Mouse (Mus musculus) adrenal gland, postnatal 25 days (tissue): Measurements from ENCODE around the gene Sap18b. TPM values are rescaled to one million over a fixed set of nuclear protein-coding genes. Genes with fewer than 3 reads are reported as not detected.
A peak's percentile ranks its signal among the peaks of the same experiment; 100 is the strongest.
"Not testable (repeated sequence)": the region's sequence is repeated elsewhere in the genome, so short reads cannot be mapped to it uniquely, and the experiment has no call there.

Experiments
- DNase-seq: peaks from one replicate; pipeline ENCODE4 v3.0.0; 2021; ENCODE audit warnings: mixed read lengths
- total RNA-seq: library from RNA; stranded (reverse); gene quantifications from 2 replicates; pipeline ENCODE4 v1.2.3, GENCODE M21; 2021

Gene Sap18b
- total RNA-seq, 1 experiment from 2014 or later, result 199 TPM

DNA sequence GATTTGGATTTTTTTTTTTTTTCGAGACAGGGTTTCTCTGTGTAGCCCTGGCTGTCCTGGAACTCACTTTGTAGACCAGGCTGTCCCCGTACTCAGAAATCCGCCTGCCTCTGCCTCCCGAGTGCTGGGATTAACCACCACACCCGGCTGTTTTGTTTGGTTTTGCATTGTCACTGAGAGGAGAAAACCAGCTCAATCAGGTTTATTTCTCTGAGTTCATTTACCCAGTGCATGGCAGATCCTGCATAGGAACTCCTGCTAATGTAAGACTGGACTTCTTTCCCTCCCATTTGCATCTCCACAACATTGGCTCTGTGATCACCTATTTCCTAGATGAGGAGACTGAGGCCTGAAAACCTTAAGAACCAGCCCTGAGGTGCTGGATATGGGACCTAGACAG is 3.0 kb upstream of the Sap18b start:
- DNase-seq, result no peak

DNA sequence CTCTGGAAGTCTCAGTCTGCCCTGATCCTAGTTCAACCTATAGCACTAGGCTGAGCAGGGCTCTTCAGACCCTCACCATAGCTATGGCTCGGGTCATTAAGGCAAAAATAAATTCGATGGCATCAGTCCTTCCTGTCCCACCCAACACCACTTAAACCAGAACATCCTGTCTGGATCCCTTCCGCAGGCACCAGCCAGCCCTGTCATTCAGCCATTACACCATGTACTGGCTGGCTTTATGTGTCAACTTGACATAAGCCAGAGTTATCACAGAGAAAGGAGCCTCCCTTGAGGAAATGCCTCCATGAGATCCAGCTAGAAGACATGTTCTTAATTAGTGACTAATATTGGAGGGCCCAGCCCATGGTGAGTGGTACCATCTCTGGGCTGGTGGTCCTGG is 2.4 kb upstream of the Sap18b start:
- no peak for DNase-seq

DNA sequence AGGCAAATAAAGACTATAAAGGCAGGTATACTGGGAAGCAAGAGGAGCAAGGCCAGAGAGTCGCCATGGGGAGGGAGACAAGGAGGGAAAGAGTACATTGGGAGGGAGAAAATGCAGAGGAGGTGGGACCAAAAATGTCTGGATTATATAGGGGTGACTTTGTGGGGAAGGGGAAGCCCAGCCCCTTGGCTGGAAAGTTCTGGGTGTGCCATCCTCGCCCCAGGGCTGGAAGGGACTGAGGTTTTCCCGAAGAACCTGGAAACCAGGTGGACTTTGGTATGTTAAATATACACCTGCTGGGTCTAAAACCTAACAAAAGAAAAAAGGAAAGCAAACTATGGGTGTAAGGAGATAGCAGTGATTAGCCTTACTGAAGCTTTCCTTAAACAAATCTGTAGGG is 5.0 kb downstream of the Sap18b start:
- DNase-seq, result no peak

DNA sequence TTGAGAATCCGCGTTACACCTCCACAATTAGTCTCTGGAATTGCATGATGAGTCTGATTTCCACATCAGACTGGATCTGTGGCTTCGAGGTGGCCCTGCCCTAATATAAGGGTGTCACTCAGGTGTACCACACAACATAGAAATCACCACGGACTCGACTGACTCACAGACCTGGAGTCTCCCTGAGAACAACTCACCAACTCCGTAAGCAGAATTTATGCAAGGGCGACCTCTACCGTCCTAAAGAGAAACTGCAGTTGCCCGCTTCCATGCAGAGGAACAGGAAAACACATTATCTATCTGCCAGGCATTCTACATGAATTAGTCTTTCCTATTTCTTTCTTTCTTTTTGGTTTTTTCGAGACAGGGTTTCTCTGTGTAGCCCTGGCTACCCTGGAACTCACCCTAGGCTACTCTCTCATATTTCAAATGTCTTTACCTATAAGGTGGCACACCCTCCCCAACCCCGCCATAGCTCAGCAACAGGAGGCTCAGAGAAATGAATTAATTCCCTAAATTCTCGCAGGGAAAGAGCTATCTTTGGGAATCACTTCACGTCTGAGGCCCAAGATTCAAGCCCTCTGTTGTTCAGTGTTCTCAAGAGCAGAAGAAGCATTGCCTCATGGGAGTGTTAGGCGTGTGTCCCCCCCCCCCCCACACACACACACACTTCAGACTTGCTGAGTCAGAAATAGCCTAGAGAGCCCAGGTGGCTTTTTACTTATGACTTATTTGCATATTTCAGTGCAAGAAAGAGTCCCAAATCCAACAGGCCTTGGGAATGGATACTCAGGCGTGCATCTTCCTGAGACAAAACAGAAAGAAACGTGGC is 7.7 kb downstream of the Sap18b start:
- peak; percentile 76 for DNase-seq

DNA sequence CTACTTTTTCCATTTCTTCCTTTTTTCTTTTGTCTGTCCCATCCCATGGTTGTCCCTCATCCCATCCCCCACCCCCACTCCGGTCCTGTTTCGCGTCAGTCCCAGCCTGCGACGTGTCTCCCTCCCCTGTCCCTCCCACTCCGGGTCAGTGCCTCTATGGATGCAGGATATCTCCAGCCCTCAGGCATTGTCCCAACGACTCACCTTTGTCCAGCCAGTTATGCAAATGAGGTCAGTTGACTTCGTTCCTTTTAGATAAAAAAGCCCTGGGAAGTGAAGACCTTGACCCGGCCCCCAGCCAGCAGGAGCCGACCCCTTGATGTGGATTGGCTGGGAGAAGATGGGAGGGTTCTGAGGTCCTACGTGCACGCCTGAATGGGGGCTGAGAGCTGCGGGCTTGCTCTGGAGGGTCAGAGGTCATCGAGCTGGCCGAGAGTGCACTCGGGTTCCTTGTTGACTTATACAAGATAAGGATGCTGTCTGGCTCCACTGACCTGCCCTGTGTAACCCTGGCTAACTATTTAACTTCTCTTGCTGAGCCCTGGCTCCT is 8.4 kb downstream of the Sap18b start:
- DNase-seq, result no peak

DNA sequence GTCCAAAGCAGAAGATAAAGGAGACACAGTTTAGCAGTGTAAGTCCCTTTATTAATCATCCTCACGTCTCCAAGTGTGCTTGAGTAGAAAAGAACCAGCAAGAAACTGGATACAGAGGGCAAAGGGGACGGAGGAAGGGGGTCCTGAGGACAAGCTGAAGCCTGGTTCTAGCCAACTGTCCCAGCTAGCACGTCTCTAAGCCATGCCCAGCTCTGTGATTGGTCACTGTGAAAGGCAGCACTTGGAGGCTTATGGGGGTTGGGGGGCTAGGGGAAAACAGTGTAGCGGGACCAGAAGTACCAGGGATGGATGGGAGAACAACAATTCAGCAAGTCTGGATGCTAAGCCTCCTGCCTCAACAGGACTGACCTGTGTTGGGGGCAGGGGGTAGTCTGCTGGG is 10.7 kb downstream of the Sap18b start:
- DNase-seq, result no peak

DNA sequence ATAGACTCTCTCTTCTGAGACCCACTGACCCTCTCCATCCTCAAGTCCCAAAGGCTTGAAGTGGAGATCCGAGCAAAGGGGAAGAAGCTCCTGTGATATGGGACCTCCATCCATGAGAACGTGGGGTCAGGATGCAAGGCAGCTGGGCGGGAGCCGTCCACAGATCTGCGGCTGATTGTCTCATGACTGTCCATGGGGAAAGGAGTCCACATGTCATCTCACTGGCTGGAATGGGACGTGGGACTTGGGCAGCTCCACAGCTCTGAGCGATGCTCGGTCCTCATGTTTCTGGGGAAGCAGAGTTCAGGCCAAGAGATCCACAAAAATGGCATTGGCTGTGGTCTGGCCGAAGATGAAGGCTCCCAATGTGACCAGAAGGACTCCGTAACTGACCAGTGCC is 12.1 kb downstream of the Sap18b start:
- no peak for DNase-seq

DNA sequence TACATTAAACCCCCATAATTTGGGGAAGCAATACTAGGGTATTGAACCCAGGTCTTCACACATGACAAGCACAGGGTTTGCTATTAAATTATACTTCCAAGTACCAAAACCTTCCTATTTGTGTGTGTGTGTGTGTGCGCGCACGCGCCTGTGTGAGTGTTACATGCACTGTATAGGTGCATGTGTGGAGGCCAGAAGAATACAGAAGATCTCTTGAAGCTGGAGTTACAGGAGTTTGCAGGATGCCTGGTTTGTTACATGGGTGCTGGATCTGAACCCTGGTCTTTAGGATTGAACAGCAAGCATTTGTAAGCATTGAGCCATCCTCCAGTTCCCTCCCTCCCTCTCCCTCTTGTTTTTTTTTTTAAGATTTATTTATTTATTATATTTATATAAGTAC is 14.1 kb downstream of the Sap18b start:
- no peak for DNase-seq

DNA sequence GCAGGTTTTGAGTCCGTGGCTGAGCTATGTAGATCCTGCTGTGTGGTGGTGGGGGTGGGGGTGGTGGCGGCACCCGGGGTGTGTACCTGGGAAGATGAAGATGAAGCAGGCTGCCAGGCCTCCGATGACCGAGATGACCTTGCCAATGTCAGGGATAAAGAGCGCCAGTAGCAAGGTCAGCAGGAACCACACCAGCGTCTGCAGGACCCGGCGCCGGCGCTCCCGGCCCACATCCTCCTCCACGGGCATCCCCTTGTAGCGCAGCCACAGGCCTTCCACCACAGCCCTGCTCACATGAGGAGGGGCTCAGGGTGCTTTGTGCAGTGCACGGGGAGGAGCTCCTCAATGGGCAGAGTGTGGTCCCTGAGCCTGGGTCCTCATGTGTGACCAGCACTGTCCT is 16.3 kb downstream of the Sap18b start:
- no peak for DNase-seq

DNA sequence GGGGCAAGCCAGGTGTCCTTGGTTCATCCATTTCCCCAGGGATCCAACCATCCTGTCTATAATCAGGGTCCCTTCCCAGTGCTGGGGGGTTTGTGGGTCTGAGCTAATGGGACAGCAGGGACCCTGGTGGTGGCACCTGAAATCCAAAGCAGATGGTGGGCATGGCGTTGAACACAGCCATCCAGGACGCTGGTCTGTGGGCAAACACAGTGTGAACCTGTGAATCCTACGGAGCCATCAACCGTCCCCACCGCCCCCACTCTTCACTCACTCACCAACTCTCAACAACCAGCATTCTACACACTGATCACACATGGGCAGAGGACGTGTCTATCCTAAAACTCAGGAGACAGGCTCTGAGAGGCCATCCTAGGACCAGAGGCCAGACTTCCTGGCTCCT is 18.8 kb downstream of the Sap18b start:
- no peak for DNase-seq

DNA sequence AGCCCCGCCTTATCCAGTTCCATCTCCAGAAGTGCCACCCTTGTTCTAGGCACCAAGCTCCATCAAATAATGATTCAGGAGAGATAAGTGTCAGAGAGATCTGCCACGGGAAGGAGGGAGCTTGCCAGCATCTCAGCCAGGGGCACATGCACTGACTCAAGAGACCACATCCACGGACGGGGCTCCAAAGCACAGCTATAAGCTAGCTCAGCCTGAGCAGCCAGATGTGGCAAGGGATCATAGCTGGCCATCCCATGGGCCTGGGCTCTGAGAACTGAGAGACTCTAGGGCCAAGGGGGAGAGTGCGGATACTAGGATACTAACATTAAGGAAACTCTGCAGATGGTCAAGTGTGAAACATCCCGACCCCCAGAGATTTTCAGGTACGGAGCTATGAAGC is 19.9 kb downstream of the Sap18b start:
- no peak for DNase-seq

DNA sequence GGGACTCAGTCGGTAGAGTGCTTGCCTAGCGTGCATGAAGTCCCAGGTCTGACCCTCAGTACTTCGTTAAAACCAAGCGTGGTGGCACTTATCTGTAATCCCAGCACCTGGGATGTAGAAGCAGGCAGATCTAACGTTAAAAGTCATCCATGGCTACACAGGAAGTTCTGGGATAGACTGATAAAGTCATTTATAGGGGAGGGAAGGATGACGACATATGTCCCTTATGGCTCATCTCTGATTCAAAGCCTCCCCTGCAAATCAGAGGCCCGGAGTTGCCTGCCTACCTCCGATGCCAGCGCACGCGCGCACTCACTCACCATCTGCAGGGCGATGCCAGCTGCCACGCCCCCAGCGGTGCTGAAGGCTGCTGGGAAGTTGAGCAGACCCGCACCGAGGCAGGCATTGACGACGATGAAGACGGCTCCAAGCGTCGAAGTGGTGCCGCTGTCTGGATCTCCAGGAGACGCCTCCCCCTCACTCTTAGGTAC is 23.0 kb downstream of the Sap18b start:
- DNase-seq, result no peak

DNA sequence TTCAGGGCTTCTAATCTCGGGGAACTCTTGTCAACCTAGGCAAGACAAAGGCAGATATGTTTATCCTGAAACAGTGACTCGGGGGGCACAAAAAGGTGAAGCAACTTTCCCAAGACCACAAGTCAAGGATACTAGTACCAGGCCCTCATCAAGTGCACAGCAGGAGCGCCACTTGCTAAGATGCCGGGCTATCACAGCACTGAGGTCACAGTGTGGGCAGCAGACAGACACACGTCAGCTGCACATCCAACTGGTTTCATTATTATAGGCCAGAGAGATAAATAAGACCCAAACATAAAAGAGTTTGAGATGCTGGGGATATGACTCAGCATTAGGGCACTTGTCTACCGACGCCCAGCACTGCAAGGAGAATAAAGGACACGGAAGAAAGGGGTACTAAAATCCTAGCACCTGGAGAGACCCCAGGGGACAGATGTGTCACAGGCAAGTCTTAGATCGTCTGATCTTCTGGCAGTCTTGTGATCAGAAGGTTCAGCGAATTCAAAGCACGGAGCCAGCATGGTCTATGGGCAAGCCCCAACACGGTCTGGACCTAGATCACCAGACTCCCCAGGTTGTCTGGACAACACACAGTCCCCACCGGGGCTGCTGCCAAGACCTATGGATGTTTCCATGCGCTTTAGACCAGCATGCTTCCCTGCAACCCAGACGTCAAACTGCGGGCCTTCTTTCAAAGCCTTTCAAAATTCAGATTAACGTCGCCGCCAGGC is 23.8 kb downstream of the Sap18b start:
- DNase-seq, result no peak

DNA sequence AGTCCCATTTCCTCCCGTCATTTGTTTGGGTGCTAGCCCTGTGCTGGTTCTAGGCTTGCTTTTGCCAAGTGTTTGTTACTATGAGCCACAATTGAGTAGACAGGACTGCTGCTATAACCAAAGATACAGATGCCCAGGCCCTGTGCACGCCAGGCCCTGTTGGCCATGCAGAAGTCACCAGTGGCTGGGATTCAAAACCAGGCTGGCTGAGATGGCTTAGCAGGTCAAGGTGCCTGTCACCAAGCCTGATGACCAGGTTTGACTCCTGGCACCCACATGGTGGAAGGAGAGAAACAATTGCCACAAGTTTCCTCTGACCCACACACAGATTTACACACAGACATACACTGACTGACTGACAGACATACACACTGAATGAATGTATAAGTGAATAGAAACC is 25.2 kb downstream of the Sap18b start:
- no peak for DNase-seq

DNA sequence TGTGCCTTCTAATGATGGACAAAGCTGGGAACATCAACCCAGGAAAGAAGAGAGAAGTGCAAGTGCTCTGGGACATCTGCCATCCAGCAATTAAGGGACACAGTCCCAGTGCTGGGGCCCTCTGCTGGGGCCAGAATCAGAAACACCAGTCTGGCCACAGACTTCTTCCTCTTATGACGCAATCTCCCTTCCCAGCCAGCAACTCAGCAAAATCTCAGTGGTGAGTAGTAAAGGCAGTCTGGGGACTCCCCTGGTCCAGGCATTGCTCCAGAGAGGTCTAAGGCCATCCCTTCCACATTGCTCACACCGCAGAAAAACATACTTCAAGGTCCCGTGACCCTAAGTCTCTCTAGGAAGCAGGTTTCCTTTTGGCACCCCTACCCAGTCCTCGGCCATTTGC is 27.1 kb downstream of the Sap18b start:
- peak; percentile 34 for DNase-seq

DNA sequence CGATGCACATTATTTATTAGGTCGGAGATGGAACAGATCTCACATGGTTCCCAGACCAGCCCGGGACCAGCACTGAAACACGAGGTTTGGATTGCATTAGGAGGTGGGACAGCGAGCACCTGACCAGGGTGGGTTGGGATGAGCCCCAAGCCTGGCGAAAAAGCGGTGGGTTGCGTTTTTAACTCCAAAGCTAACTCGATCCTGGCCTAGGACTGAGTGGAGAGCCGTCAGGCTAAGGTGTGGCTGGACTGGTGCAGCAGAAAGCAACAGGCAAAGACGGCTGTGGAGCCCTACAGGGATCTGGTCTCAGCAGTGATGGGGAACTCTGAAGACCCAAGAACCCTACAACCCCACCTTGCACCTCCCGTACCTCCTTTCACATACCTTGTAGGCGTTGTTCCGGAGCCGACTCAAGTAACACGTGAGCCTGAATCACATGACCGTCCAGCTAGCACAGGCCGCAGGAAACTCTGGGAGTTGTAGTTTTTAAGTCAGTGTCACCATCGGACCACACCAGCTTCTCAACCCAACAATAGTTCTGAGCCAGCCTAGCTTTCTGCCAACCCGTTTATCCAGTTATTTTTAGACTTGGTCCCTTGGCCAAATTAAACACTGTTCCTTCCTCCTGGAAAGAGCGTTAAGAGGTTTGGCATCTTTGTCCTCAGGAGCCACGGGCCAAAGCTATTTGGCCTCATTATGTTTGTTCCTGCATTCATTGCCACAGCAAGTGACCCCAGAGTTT is 28.1 kb downstream of the Sap18b start, which contains the start of gene Slc38a7:
Slc38a7 (minus strand) TSS at position 438 of the 742 bp plus-strand sequence.
- peak; percentile 52 for DNase-seq

DNA sequence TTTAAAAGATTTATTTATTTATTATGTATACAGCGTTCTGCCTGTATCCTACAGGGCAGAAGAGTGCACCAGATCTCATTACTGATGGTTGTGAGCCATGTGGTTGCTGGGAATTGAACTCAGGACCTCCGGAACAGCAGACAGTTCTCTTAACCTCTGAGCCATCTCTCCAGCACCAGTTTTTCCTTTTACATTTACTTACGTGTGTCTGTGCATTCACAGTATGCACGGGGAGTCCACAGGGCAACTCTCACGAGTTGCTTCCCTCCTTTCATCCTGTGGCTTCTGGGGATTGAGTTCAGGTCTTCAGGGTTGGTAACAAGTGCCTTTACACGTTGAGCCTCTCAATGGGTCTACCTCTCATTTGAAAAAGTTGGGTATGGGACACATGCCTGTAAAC is 29.0 kb downstream of the Sap18b start:
- DNase-seq, result no peak

DNA sequence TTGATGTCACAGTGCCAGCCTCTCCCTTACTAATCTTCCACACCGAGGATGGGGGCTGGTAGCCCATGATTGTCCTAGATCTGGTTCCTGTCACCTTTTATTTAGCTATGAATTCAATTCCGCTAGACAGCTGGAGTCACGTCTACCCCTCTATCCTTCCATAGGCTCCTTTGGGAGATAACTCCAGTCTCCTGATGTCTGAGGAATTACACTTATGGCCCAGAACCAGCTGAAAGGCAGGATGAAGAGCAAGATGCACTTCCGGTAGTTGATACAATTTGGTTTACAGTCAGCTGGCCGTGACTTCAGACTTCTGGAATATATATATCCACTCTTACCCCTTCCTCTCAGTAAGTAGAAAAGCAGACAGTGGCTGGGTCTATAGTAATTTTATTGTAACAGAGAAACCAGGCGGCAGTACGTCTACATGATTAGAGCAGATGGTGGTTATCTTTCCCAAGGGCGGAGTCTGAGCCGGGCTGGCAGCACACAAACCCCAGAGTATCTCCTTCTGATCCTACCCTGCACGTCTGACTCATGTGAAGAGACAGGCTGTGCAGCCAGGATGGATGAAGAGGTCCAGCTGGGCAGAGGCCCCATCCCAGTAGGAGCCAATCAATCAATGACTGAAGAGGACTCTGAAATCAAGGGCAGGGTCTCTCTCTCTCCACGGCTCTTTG is 38.8 kb downstream of the Sap18b start:
- DNase-seq, result not testable (repeated sequence)

DNA sequence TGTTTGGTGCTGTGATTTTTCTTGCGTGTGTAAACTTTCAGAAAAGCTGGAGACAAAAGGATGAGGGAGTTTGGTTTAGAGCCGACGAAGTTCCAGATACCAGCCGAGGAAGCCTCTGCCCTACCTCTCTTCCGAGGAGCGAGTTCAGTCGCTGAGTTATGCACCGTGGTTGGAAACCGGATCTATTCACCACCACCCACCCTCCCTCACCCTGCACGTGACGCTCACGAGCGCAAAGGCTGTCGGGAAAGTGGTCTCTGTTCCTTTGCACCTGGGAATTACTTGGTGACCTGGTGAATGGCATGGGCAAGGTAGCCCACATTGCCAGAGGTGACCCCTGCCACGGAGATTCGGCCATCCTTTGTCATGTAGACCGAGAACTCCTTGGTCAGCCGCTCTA is 39.7 kb downstream of the Sap18b start:
- not testable (repeated sequence) for DNase-seq

DNA sequence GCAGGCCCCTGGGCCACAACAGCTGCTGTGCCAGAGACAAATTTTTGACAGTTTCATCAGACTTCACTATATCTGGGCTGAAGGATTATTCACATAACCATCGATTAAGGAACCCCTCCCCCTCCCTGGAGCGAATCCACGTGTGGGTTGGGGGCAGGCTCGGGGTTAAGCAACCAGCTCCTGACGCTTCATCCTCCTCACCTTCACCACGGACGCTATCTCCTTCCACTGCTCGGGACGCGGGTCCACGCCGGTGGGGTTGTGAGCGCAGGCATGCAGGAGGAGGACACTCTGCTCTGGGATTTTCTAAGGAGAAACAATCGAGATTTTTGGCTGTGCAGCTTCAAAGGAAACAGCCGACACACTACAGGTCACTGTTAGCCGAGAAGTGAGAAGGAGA is 46.5 kb downstream of the Sap18b start:
- DNase-seq, result no peak

DNA sequence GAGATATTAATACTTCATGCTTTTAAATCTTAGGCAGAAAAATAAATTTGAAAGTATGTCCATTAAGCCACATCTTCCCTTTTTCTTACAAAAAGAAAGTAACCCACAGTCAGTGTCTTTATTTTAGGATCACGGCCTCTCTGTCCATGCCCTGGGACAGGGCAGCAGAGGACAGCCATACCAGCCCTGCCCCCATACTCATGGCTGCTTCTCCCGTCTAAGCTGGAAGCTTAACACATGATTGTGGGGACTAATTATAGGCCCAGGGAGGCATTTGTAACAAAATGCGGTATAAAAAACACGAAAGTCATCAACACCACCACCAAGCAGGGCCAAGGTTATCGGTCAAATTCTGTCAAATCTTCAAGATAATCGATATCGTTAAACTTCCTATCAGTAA is 50.1 kb downstream of the Sap18b start:
- no peak for DNase-seq
